In the genomic region with DNA sequence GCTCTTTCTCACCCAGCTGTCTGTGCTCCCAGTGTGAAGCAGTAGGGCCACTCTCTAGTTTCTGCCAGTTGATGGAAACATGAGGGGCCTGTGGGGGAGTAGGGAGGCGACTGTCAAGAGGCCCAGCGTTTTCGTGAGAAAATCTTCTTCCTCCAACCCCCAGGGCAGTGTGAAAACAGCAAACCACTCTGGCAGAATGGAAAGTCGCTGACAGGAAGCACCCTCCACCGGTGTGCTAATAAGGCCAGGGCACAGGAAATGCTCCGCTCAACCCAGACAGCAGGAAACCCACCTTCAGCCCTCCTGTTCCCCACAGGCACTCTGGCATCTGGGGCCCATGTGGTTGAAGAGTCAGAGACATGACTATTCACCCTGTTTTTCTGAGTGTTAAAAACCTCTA, we compare ENCODE assay signal across 13 mouse cellular contexts. TPM values are rescaled to one million over a fixed set of nuclear protein-coding genes. Genes with fewer than 3 reads are reported as not detected.
DNase-seq lines count a peak whose midpoint lies in the region; ATAC-seq lines count a peak whose summit lies in the region.
"Had no signal": no experiment of that assay in that cellular context is flagged by ENCODE, and none has a peak within 500 bp of the region (broad histone marks: within the 10 kb centered on the region; RNA-seq: fewer than 3 reads in every experiment).

Gene Lax1 (minus strand): TSS at position 212 of the 400 bp plus-strand sequence.

- H3K27ac ChIP-seq in midbrain, embryonic 11.5 days (ENCODE audit: low read depth, low read length): no peak within 1 kb of the TSS
- H3K27ac ChIP-seq: hindbrain, embryonic 13.5 days had no signal

- H3K9ac ChIP-seq in midbrain, embryonic 11.5 days (ENCODE audit: low read length): no peak within 1 kb of the TSS
- H3K9ac ChIP-seq: hindbrain, embryonic 13.5 days had no signal

- peak; percentile 8 for DNase-seq in embryo, embryonic 10 days (ENCODE audit: low spot score)
- no peak for DNase-seq in embryo, embryonic 11 days
- peak; percentile 82 for DNase-seq in splenic B cell, adult 2 months (ENCODE audit: low read depth, low spot score)
- no peak for DNase-seq in frontal cortex, postnatal 36 days (ENCODE audit: low spot score in 2 of 2)
- no peak for DNase-seq in midbrain, embryonic 11.5 days (ENCODE audit: low spot score, missing footprints)
- DNase-seq in layer of hippocampus, adult 9-11 months: no peak
- DNase-seq: cerebellum, adult 11 months; gastrocnemius, postnatal 36 days had no signal

- 72% methylated on average over 6 of the region's 6 CpGs for WGBS in midbrain, embryonic 11.5 days

- peak; percentile 91 for ATAC-seq in activated CD4-positive, CD25-positive, alpha-beta regulatory T cell, adult 4 months
- no peak for ATAC-seq in midbrain, embryonic 11.5 days (ENCODE audit: low FRiP score)

- H3K36me3 ChIP-seq in megakaryocyte, embryonic 14.5 days (replicated peaks; ENCODE audit: low read length): no peaks in the 10 kb centered on the region
- H3K36me3 ChIP-seq in splenic B cell, adult 2 months (ENCODE audit: control insufficient read depth, insufficient read depth, low read length, poor library complexity, severe bottlenecking): peaks cover 5% of the 10 kb centered on the region; the same call in 1 of the 2 replicates
- H3K36me3 ChIP-seq in midbrain, embryonic 11.5 days (ENCODE audit: control insufficient read depth, insufficient read depth, low read length): no peaks in the 10 kb centered on the region
- H3K36me3 ChIP-seq: hindbrain, embryonic 13.5 days had no signal

- no peak within 1 kb of the TSS for H3K4me2 ChIP-seq in midbrain, embryonic 11.5 days
- H3K4me2 ChIP-seq: hindbrain, embryonic 13.5 days; liver, embryonic 11.5 days had no signal

- H3K4me3 ChIP-seq in megakaryocyte, embryonic 14.5 days (replicated peaks): peak within 1 kb of the TSS; percentile 60
- H3K4me3 ChIP-seq in midbrain, embryonic 11.5 days (ENCODE audit: low read depth, low read length): no peak within 1 kb of the TSS
- H3K4me3 ChIP-seq: erythroblast, embryonic 14.5 days; hindbrain, embryonic 13.5 days had no signal

- H3K4me1 ChIP-seq in megakaryocyte, embryonic 14.5 days: peaks cover 42% of the 10 kb centered on the region
- H3K4me1 ChIP-seq in midbrain, embryonic 11.5 days (ENCODE audit: control insufficient read depth, insufficient read depth, low read length): peaks cover 5% of the 10 kb centered on the region; the same call in 1 of the 2 replicates

- 0 out of 2 replicates have a peak, but pooled peaks cover 1% of the 10 kb centered on the region for H3K9me3 ChIP-seq in megakaryocyte, embryonic 14.5 days
- H3K9me3 ChIP-seq in midbrain, embryonic 11.5 days (ENCODE audit: control insufficient read depth, low read length): no peaks in the 10 kb centered on the region
- H3K9me3 ChIP-seq: hindbrain, embryonic 13.5 days had no signal

- no peaks in the 10 kb centered on the region for H3K27me3 ChIP-seq in megakaryocyte, embryonic 14.5 days (replicated peaks)
- no peaks in the 10 kb centered on the region for H3K27me3 ChIP-seq in splenic B cell, adult 2 months (ENCODE audit: control insufficient read depth, insufficient read depth, low read length, poor library complexity, severe bottlenecking)
- H3K27me3 ChIP-seq in midbrain, embryonic 11.5 days (ENCODE audit: control insufficient read depth, insufficient read depth, low read length): no peaks in the 10 kb centered on the region
- H3K27me3 ChIP-seq: hindbrain, embryonic 13.5 days had no signal

RNA-seq across cellular contexts. Expression of gene Lax1, which starts in this region (rescaled TPM):
- 100 to 1,000 TPM; 109 to 137 TPM for polyA plus RNA-seq in activated CD4-positive, CD25-positive, alpha-beta regulatory T cell, adult 4 months (2017; shearing (Covaris generic))
- polyA plus RNA-seq in megakaryocyte, embryonic 14.5 days (2012; ENCODE audit: insufficient read depth, low replicate concordance): 0.47 TPM in 1 of 2 replicates, not detected in the other
- 0.19 and 0.20 TPM in 2 replicates for polyA plus RNA-seq in midbrain, embryonic 11.5 days (2014; fragmentation: Nextera tagmentation; extraction: Ambion mirVana)

Comparison
In these comparisons a context has a peak if more than half of its experiments do, and no peak if none do; other contexts are left out.
1. RNA of gene Lax1 (polyA plus RNA-seq): 109 to 137 TPM in activated CD4-positive, CD25-positive, alpha-beta regulatory T cell, adult 4 months; 0.47 TPM in megakaryocyte, embryonic 14.5 days and 0.19 to 0.20 TPM in midbrain, embryonic 11.5 days; every median in the first group is over 10 times any median in the second.
2. DNase-seq: peak in embryo, embryonic 10 days (single experiment) and splenic B cell, adult 2 months (single experiment); none in embryo, embryonic 11 days (single experiment), frontal cortex, postnatal 36 days (0 of 2), midbrain, embryonic 11.5 days (single experiment) and layer of hippocampus, adult 9-11 months (single experiment).